Mouse (Mus musculus) ES-Bruce4 (cell line): ENCODE measurements around the gene Uba52.

Experiments used
- CTCF ChIP-seq: IDR thresholded peaks from one replicate; pipeline ENCODE4 v1.8.1; 2011; ENCODE audit warnings: low read depth, low read length
- POLR2A ChIP-seq: IDR thresholded peaks from one replicate; pipeline ENCODE4 v1.8.1; 2011; ENCODE audit warnings: low read length; ENCODE audit not compliant: insufficient read depth

DNA sequence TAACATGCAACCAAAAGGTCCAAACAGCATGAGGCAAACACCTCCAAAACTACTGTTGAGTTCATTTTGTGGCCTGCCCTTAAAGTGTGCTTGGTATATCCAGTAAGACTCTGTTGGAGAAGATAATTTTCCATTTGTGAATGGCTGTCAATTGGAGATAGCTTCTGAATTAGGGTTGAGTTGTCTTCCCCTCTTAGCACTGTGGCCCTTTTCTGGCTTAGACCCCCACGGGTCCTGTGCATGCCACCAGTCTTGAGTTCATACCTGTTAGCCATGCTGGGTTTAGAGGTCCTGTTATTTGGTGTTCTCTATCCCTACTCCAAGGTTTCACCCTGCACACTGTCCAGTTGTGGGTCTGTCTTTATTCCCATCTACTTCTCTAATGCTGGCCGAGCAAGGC is 1.2 kb upstream of the Uba52 start:
- TF ChIP-seq CTCF (no peak), POLR2A (no peak)
